Comparison of ENCODE assay signal across 9 mouse cellular contexts in genomic region chr3:37063406-37063805, GRCm38 (mm10). TPM values are rescaled to one million over a fixed set of nuclear protein-coding genes. Genes with fewer than 3 reads are reported as not detected.
DNase-seq lines count a peak whose midpoint lies in the region; ATAC-seq lines count a peak whose summit lies in the region.
"Had no signal": no experiment of that assay in that cellular context is flagged by ENCODE, and none has a peak within 500 bp of the region (broad histone marks: within the 10 kb centered on the region; RNA-seq: fewer than 3 reads in every experiment).

Gene Adad1 (plus strand): TSS chr3:37063527.

- peaks cover 20% of the 10 kb centered on the region for H3K9me3 ChIP-seq in kidney, embryonic 16.5 days (ENCODE audit: low read length)
- peaks cover 10% of the 10 kb centered on the region; the same call in 1 of the 2 replicates for H3K9me3 ChIP-seq in forebrain, embryonic 14.5 days (replicated peaks; ENCODE audit: control insufficient read depth, low read length)
- H3K9me3 ChIP-seq in limb, embryonic 15.5 days: no peaks in the 10 kb centered on the region
- H3K9me3 ChIP-seq in stomach, embryonic 14.5 days (ENCODE audit: control insufficient read depth, low read depth, low read length): peaks cover 8% of the 10 kb centered on the region; the same call in 1 of the 2 replicates

- H3K27ac ChIP-seq in kidney, embryonic 16.5 days (ENCODE audit: low read length): no peak within 1 kb of the TSS
- no peak within 1 kb of the TSS for H3K27ac ChIP-seq in forebrain, embryonic 14.5 days (ENCODE audit: low read depth, low read length)
- H3K27ac ChIP-seq in limb, embryonic 15.5 days: no peak within 1 kb of the TSS
- no peak within 1 kb of the TSS for H3K27ac ChIP-seq in stomach, embryonic 14.5 days (ENCODE audit: low read length)

- 49% methylated on average over 39 of the region's 39 CpGs for WGBS in kidney, embryonic 16.5 days
- WGBS in forebrain, embryonic 14.5 days: 68% methylated on average over 39 of the region's 39 CpGs
- WGBS in limb, embryonic 15.5 days: 49% methylated on average over 39 of the region's 39 CpGs
- WGBS in stomach, embryonic 14.5 days: 62% methylated on average over 39 of the region's 39 CpGs

- 0 out of 2 replicates have a peak within 1 kb of the TSS, but pooled peaks have one; percentile 46 for H3K9ac ChIP-seq in kidney, embryonic 16.5 days (replicated peaks; ENCODE audit: low read length)
- H3K9ac ChIP-seq in forebrain, embryonic 14.5 days (ENCODE audit: low read length): no peak within 1 kb of the TSS
- H3K9ac ChIP-seq in limb, embryonic 15.5 days: no peak within 1 kb of the TSS
- H3K9ac ChIP-seq in stomach, embryonic 14.5 days (replicated peaks; ENCODE audit: low read depth, low read length): no peak within 1 kb of the TSS

- H3K36me3 ChIP-seq in kidney, embryonic 16.5 days (ENCODE audit: insufficient read depth, low read length): no peaks in the 10 kb centered on the region
- H3K36me3 ChIP-seq in forebrain, embryonic 14.5 days (ENCODE audit: control insufficient read depth, insufficient read depth, low read length): no peaks in the 10 kb centered on the region
- no peaks in the 10 kb centered on the region for H3K36me3 ChIP-seq in limb, embryonic 15.5 days
- H3K36me3 ChIP-seq in stomach, embryonic 14.5 days (ENCODE audit: control insufficient read depth, insufficient read depth, low read length): no peaks in the 10 kb centered on the region

- no peak for DNase-seq in kidney, postnatal 25 days
- no peak for DNase-seq in forebrain, embryonic 14.5 days (ENCODE audit: low spot score)
- DNase-seq in adrenal gland, postnatal 36 days: no peak
- no peak for DNase-seq in gastrocnemius, postnatal 14 days
- no peak for DNase-seq in lung, postnatal 25 days (ENCODE audit: low spot score)

- H3K27me3 ChIP-seq in kidney, embryonic 16.5 days (ENCODE audit: insufficient read depth, low read length): no peaks in the 10 kb centered on the region
- no peaks in the 10 kb centered on the region for H3K27me3 ChIP-seq in forebrain, embryonic 14.5 days (replicated peaks; ENCODE audit: control insufficient read depth, insufficient read depth, low read length)
- no peaks in the 10 kb centered on the region for H3K27me3 ChIP-seq in limb, embryonic 15.5 days
- no peaks in the 10 kb centered on the region for H3K27me3 ChIP-seq in stomach, embryonic 14.5 days (ENCODE audit: control insufficient read depth, insufficient read depth, low read length)

- H3K4me1 ChIP-seq in kidney, embryonic 16.5 days (ENCODE audit: insufficient read depth, low read length): no peaks in the 10 kb centered on the region
- no peaks in the 10 kb centered on the region for H3K4me1 ChIP-seq in forebrain, embryonic 14.5 days (ENCODE audit: control insufficient read depth, insufficient read depth, low read length)
- H3K4me1 ChIP-seq in limb, embryonic 15.5 days: no peaks in the 10 kb centered on the region
- H3K4me1 ChIP-seq in stomach, embryonic 14.5 days (ENCODE audit: control insufficient read depth, insufficient read depth, low read length): no peaks in the 10 kb centered on the region

- no peak; the same call in 1 of the 2 replicates for ATAC-seq in kidney, embryonic 16.5 days (ENCODE audit: low FRiP score, low TSS enrichment)
- no peak for ATAC-seq in forebrain, embryonic 14.5 days
- ATAC-seq in limb, embryonic 15.5 days (ENCODE audit: insufficient number of reproducible peaks, low FRiP score, low TSS enrichment, low read depth): no peak
- no peak for ATAC-seq in stomach, embryonic 14.5 days (ENCODE audit: insufficient number of reproducible peaks, insufficient read depth, low FRiP score, low read depth)

- intact Hi-C loops in gastrocnemius, postnatal 14 days (cut with DNase I; ENCODE audit: low total_unique reads): no loop called here

- peak within 1 kb of the TSS; percentile 44 for H3K4me2 ChIP-seq in kidney, embryonic 16.5 days (replicated peaks; ENCODE audit: low read depth, low read length)
- H3K4me2 ChIP-seq in forebrain, embryonic 14.5 days (ENCODE audit: low read length): peak within 1 kb of the TSS; percentile 28; the same call in 1 of the 2 replicates
- H3K4me2 ChIP-seq in limb, embryonic 15.5 days: peak within 1 kb of the TSS; percentile 45
- peak within 1 kb of the TSS; percentile 35 for H3K4me2 ChIP-seq in stomach, embryonic 14.5 days (replicated peaks; ENCODE audit: low read depth, low read length)

- H3K4me3 ChIP-seq in kidney, embryonic 16.5 days (ENCODE audit: low read length): peak within 1 kb of the TSS; percentile 33
- no peak within 1 kb of the TSS for H3K4me3 ChIP-seq in forebrain, embryonic 14.5 days (ENCODE audit: low read depth, low read length)
- peak within 1 kb of the TSS; percentile 33 for H3K4me3 ChIP-seq in limb, embryonic 15.5 days
- peak within 1 kb of the TSS; percentile 14 for H3K4me3 ChIP-seq in stomach, embryonic 14.5 days (ENCODE audit: low read depth, low read length)

RNA-seq across cellular contexts. Expression of gene Adad1, which starts in this region (rescaled TPM):
- 0.15 and 0.17 TPM in 2 replicates for polyA plus RNA-seq in kidney, embryonic 16.5 days (2015; fragmentation: Nextera tagmentation; extraction: Ambion mirVana)
- 0.11 and 0.43 TPM in 2 replicates for polyA plus RNA-seq in forebrain, embryonic 14.5 days (2014; fragmentation: Nextera tagmentation; extraction: Ambion mirVana)
- polyA plus RNA-seq in limb, embryonic 15.5 days (2015; fragmentation: Nextera tagmentation; extraction: Ambion mirVana): 0.37 and 0.46 TPM in 2 replicates
- polyA plus RNA-seq in stomach, embryonic 14.5 days (2014; fragmentation: Nextera tagmentation; extraction: Ambion mirVana): 0.23 and 1.1 TPM in 2 replicates
- total RNA-seq in adrenal gland, postnatal 36 days (2021): not detected
- not detected for total RNA-seq in gastrocnemius, postnatal 14 days (2021)
- total RNA-seq: liver, adult 2 months had no signal
- polyA plus RNA-seq: liver, adult 2 months had no signal
